Mouse (Mus musculus) kidney, embryonic 14.5 days (tissue): ENCODE results near the gene Gm21671. TPM values are rescaled to one million over a fixed set of nuclear protein-coding genes. Genes with fewer than 3 reads are reported as not detected.
"Not testable (repeated sequence)": the region's sequence is repeated elsewhere in the genome, so short reads cannot be mapped to it uniquely, and the experiment has no call there.

Source experiments
- ATAC-seq: fragments of 200-750 bp; cut with Nextera tagmentation; 2 replicates; pipeline ENCODE4 v1.8.0; 2017; ENCODE audit warnings: moderate number of reproducible peaks, mild to moderate bottlenecking, moderate TSS enrichment, moderate library complexity; ENCODE audit not compliant: low FRiP score, low TSS enrichment
- H3K27ac ChIP-seq: fragments of 300-500 bp; sonication (generic); 2 replicates; pipeline ENCODE4 v1.5.1; 2014; ENCODE audit warnings: low read depth, mild to moderate bottlenecking, low read length, moderate library complexity, mixed read lengths
- H3K27me3 ChIP-seq: fragments of 300-500 bp; sonication (generic); 2 replicates; pipeline ENCODE4 v1.6.1; 2014; ENCODE audit warnings: mild to moderate bottlenecking, low read length; ENCODE audit not compliant: control insufficient read depth, insufficient read depth
- H3K36me3 ChIP-seq: fragments of 300-500 bp; sonication (generic); 2 replicates; pipeline ENCODE4 v1.6.1; 2014; ENCODE audit warnings: low read length, mixed read lengths; ENCODE audit not compliant: control insufficient read depth, insufficient read depth
- H3K4me1 ChIP-seq: fragments of 300-500 bp; sonication (generic); 2 replicates; pipeline ENCODE4 v1.6.1; 2014; ENCODE audit warnings: low read length, mixed read lengths; ENCODE audit not compliant: control insufficient read depth, insufficient read depth
- H3K4me2 ChIP-seq: fragments of 300-500 bp; sonication (generic); replicated peaks from 2 replicates; pipeline ENCODE4 v1.6.1; 2014; ENCODE audit warnings: low read depth, mild to moderate bottlenecking, low read length
- H3K4me3 ChIP-seq: fragments of 300-500 bp; sonication (generic); 2 replicates; pipeline ENCODE4 v1.5.1; 2014; ENCODE audit warnings: mild to moderate bottlenecking, low read length
- H3K9ac ChIP-seq: fragments of 300-500 bp; sonication (generic); 2 replicates; pipeline ENCODE4 v1.6.1; 2014; ENCODE audit warnings: low read depth, mild to moderate bottlenecking, low read length, moderate library complexity
- H3K9me3 ChIP-seq: fragments of 300-500 bp; sonication (generic); 2 replicates; pipeline ENCODE4 v1.6.1; 2016; ENCODE audit warnings: low read length; ENCODE audit not compliant: control insufficient read depth
- WGBS: fragments of 180-500 bp; shearing (Covaris S2); extraction: QIAGEN DNeasy Blood & Tissue Kit; methylation state at CpG from one replicate; pipeline ENCODE4 v1.1.7; 2014; 5-methylcytosine and 5-hydroxymethylcytosine counted together
- polyA plus RNA-seq: library from polyadenylated mRNA; unstranded; fragments of >200 nt; fragmentation: Nextera tagmentation; extraction: Ambion mirVana; gene quantifications from 2 replicates; pipeline ENCODE4 v1.2.1, GENCODE M21; 2014

The Gm21671 gene
- 0.11 and 0.21 TPM in 2 replicates for polyA plus RNA-seq

GRCm38 (mm10) chr5:25954317-25954716, at the start of gene Gm21671:
Gene Gm21671, minus strand, starts transcription at chr5:25954417.
- not testable (repeated sequence) for ATAC-seq
- WGBS, result 68% methylated on average over 2 of the region's 2 CpGs

GRCm38 (mm10) chr5:25988550-25988949, 34.3 kb upstream of the Gm21671 start, which contains the start of gene Gm21698:
Gene Gm21698, minus strand, starts transcription at chr5:25988650.
- H3K9me3 ChIP-seq, ATAC-seq, H3K4me2 ChIP-seq, H3K9ac ChIP-seq, H3K4me3 ChIP-seq, H3K27me3 ChIP-seq, H3K36me3 ChIP-seq, H3K4me1 ChIP-seq, H3K27ac ChIP-seq: not testable (repeated sequence)
- no CpG with 5 or more reads among the region's 3 CpGs for WGBS

More at GRCm38 (mm10) chr5:25954317-25954716, at the start of gene Gm21671:
- H3K9me3 ChIP-seq, H3K4me1 ChIP-seq, H3K9ac ChIP-seq, H3K4me2 ChIP-seq, H3K27me3 ChIP-seq, H3K36me3 ChIP-seq, H3K27ac ChIP-seq, H3K4me3 ChIP-seq: not testable (repeated sequence)

- H3K36me3 ChIP-seq, H3K9ac ChIP-seq, H3K27me3 ChIP-seq, H3K27ac ChIP-seq, H3K4me3 ChIP-seq, H3K4me2 ChIP-seq, H3K9me3 ChIP-seq, H3K4me1 ChIP-seq, ATAC-seq: not testable (repeated sequence)
- no CpG with 5 or more reads among the region's 2 CpGs for WGBS
Observed at GRCm38 (mm10) chr5:25972563-25972962, 18.3 kb upstream of the Gm21671 start, which contains the start of gene Gm21680. Gene Gm21680, minus strand, starts transcription at chr5:25972663.

- H3K9ac ChIP-seq, H3K4me2 ChIP-seq, H3K4me3 ChIP-seq, H3K4me1 ChIP-seq, H3K27me3 ChIP-seq, H3K27ac ChIP-seq, H3K36me3 ChIP-seq, ATAC-seq, H3K9me3 ChIP-seq: not testable (repeated sequence)
- 61% methylated on average over 16 of the region's 17 CpGs for WGBS
Observed at GRCm38 (mm10) chr5:25957050-25957449, 2.8 kb upstream of the Gm21671 start.

GRCm38 (mm10) chr5:25956611-25957010, 2.4 kb upstream of the Gm21671 start:
- ATAC-seq, result 0 out of 2 replicates have a peak, but pooled peaks have one; percentile 81
- peak overlapping the region; percentile 31 for H3K4me2 ChIP-seq
- not testable (repeated sequence) for H3K4me3 ChIP-seq, H3K27ac ChIP-seq, H3K36me3 ChIP-seq, H3K4me1 ChIP-seq, H3K9ac ChIP-seq, H3K27me3 ChIP-seq, H3K9me3 ChIP-seq
- 35% methylated on average over 32 of the region's 32 CpGs for WGBS

GRCm38 (mm10) chr5:25945391-25945790, 8.8 kb downstream of the Gm21671 start:
- not testable (repeated sequence) for H3K4me3 ChIP-seq, ATAC-seq, H3K4me2 ChIP-seq, H3K9ac ChIP-seq, H3K36me3 ChIP-seq, H3K27ac ChIP-seq, H3K4me1 ChIP-seq, H3K27me3 ChIP-seq, H3K9me3 ChIP-seq
- WGBS, result 82% methylated on average over 2 of the region's 2 CpGs

- not testable (repeated sequence) for H3K9me3 ChIP-seq, H3K9ac ChIP-seq, H3K4me3 ChIP-seq, H3K36me3 ChIP-seq, ATAC-seq, H3K4me1 ChIP-seq, H3K27ac ChIP-seq, H3K27me3 ChIP-seq, H3K4me2 ChIP-seq
- 59% methylated on average over 2 of the region's 2 CpGs for WGBS
Observed at GRCm38 (mm10) chr5:25942281-25942680, 11.9 kb downstream of the Gm21671 start, which contains the start of gene Gm21663. Gene Gm21663, minus strand, starts transcription at chr5:25942381.

Other genes starting within 250 kb of the Gm21671 start
- gene Xrcc2, start 248.6 kb downstream of the Gm21671 start, polyA plus RNA-seq, result 8.4 and 10.6 TPM in 2 replicates
- 5.0 and 5.7 TPM in 2 replicates for gene Actr3b, start 194.4 kb downstream of the Gm21671 start, polyA plus RNA-seq
- not detected in 2 replicates for gene Gm21663, start 12.0 kb downstream of the Gm21671 start, polyA plus RNA-seq
- 0.09 TPM in 1 of 2 replicates, not detected in the other for gene Gm21680, start 18.2 kb upstream of the Gm21671 start, polyA plus RNA-seq
- gene Gm21698, start 34.2 kb upstream of the Gm21671 start, polyA plus RNA-seq, result 0.07 and 0.23 TPM in 2 replicates
- gene Gm1979, start 50.4 kb upstream of the Gm21671 start, polyA plus RNA-seq, result 0.20 TPM in 1 of 2 replicates, not detected in the other
- gene Gm5862, start 68.5 kb upstream of the Gm21671 start, polyA plus RNA-seq, result not detected in 2 replicates
- gene Speer4a, start 85.1 kb upstream of the Gm21671 start, polyA plus RNA-seq, result 0.10 TPM in 1 of 2 replicates, not detected in the other
- gene Gm7347, start 104.2 kb upstream of the Gm21671 start, polyA plus RNA-seq, result 0.11 TPM in 1 of 2 replicates, not detected in the other
- gene Gm10471, start 134.9 kb upstream of the Gm21671 start, polyA plus RNA-seq, result not detected in 2 replicates
- 0.10 TPM in 1 of 2 replicates, not detected in the other for gene 5031410I06Rik, start 150.9 kb upstream of the Gm21671 start, polyA plus RNA-seq
- 0.09 TPM in 2 replicates for gene Gm10220, start 167.0 kb upstream of the Gm21671 start, polyA plus RNA-seq